In genomic region chr13:34675847-34676383, GRCm38 (mm10) we compare ENCODE assay signal across 14 mouse cellular contexts. TPM values are rescaled to one million over a fixed set of nuclear protein-coding genes. Genes with fewer than 3 reads are reported as not detected.
DNase-seq lines count a peak whose midpoint lies in the region; ATAC-seq and TF ChIP-seq lines count a peak whose summit lies in the region.
"Had no signal": no experiment of that assay in that cellular context is flagged by ENCODE, and none has a peak within 500 bp of the region (broad histone marks: within the 10 kb centered on the region; RNA-seq: fewer than 3 reads in every experiment).

No protein-coding gene starts in this region.

- 56% methylated on average over 7 of the region's 7 CpGs for WGBS in intestine, postnatal 0 days
- 56% methylated on average over 7 of the region's 7 CpGs for WGBS in intestine, embryonic 15.5 days
- WGBS in midbrain, embryonic 11.5 days, result 19% methylated on average over 7 of the region's 7 CpGs

- H3K9ac ChIP-seq in intestine, postnatal 0 days (ENCODE audit: low read depth, low read length), result no peak overlapping the region
- no peak overlapping the region for H3K9ac ChIP-seq in intestine, embryonic 15.5 days
- peak overlapping the region; percentile 14; the same call in 1 of the 2 replicates for H3K9ac ChIP-seq in midbrain, embryonic 11.5 days (ENCODE audit: low read length)

- H3K4me3 ChIP-seq in intestine, postnatal 0 days (ENCODE audit: low read depth, low read length), result no peak overlapping the region
- no peak overlapping the region for H3K4me3 ChIP-seq in intestine, embryonic 15.5 days (replicated peaks)
- no peak overlapping the region for H3K4me3 ChIP-seq in embryonic fibroblast, embryonic 13.5 days (ENCODE audit: insufficient read depth, low read length)
- H3K4me3 ChIP-seq in midbrain, embryonic 11.5 days (ENCODE audit: low read depth, low read length), result no peak overlapping the region
- H3K4me3 ChIP-seq: erythroblast, embryonic 14.5 days; megakaryocyte, embryonic 14.5 days had no signal

- TF ChIP-seq CTCF in intestine, postnatal 0 days (IDR thresholded peaks at IDR 0.05; ENCODE audit: low read depth), result no peak
- no peak for TF ChIP-seq CTCF in embryonic fibroblast, embryonic 13.5 days (IDR thresholded peaks at IDR 0.05; ENCODE audit: borderline replicate concordance, insufficient read depth, low read length)

- no peaks in the 10 kb centered on the region for H3K27me3 ChIP-seq in intestine, postnatal 0 days (replicated peaks; ENCODE audit: control insufficient read depth, insufficient read depth, low read length)
- no peaks in the 10 kb centered on the region for H3K27me3 ChIP-seq in intestine, embryonic 15.5 days (replicated peaks)
- H3K27me3 ChIP-seq in midbrain, embryonic 11.5 days (ENCODE audit: control insufficient read depth, insufficient read depth, low read length), result peaks cover 3% of the 10 kb centered on the region; the same call in 1 of the 2 replicates
- H3K27me3 ChIP-seq: CH12.LX had no signal

- H3K4me1 ChIP-seq in intestine, postnatal 0 days (replicated peaks; ENCODE audit: control insufficient read depth, insufficient read depth, low read length), result no peaks in the 10 kb centered on the region
- no peaks in the 10 kb centered on the region for H3K4me1 ChIP-seq in intestine, embryonic 15.5 days (replicated peaks)
- H3K4me1 ChIP-seq in embryonic fibroblast, embryonic 13.5 days (ENCODE audit: control insufficient read depth, insufficient read depth, low read length), result peaks cover 9% of the 10 kb centered on the region; the same call in 1 of the 2 replicates
- H3K4me1 ChIP-seq in midbrain, embryonic 11.5 days (ENCODE audit: control insufficient read depth, insufficient read depth, low read length), result peaks cover 16% of the 10 kb centered on the region

- intact Hi-C loops in gastrocnemius, postnatal 36 days (cut with DNase I), result no loop called here

- peak overlapping the region; percentile 29; the same call in 1 of the 2 replicates for H3K27ac ChIP-seq in intestine, postnatal 0 days (ENCODE audit: low read depth, low read length)
- H3K27ac ChIP-seq in intestine, embryonic 15.5 days, result no peak overlapping the region
- H3K27ac ChIP-seq in embryonic fibroblast, embryonic 13.5 days (ENCODE audit: insufficient read depth, low read length), result 0 out of 2 replicates have a peak overlapping the region, but pooled peaks have one; percentile 2
- peak overlapping the region; percentile 42 for H3K27ac ChIP-seq in midbrain, embryonic 11.5 days (ENCODE audit: low read depth, low read length)

- TF ChIP-seq POLR2A in embryonic fibroblast, embryonic 13.5 days (IDR thresholded peaks at IDR 0.05; ENCODE audit: low read depth, low read length), result no peak

- H3K9me3 ChIP-seq in intestine, postnatal 0 days (ENCODE audit: control insufficient read depth), result no peaks in the 10 kb centered on the region
- no peaks in the 10 kb centered on the region for H3K9me3 ChIP-seq in intestine, embryonic 15.5 days
- H3K9me3 ChIP-seq in midbrain, embryonic 11.5 days (ENCODE audit: control insufficient read depth, low read length), result no peaks in the 10 kb centered on the region
- H3K9me3 ChIP-seq: megakaryocyte, embryonic 14.5 days had no signal

- no peak for ATAC-seq in intestine, postnatal 0 days
- ATAC-seq in intestine, embryonic 15.5 days, result no peak
- ATAC-seq in midbrain, embryonic 11.5 days (ENCODE audit: low FRiP score), result peak; percentile 77

- H3K36me3 ChIP-seq in intestine, postnatal 0 days (ENCODE audit: control insufficient read depth, insufficient read depth), result no peaks in the 10 kb centered on the region
- H3K36me3 ChIP-seq in intestine, embryonic 15.5 days, result no peaks in the 10 kb centered on the region
- no peaks in the 10 kb centered on the region for H3K36me3 ChIP-seq in midbrain, embryonic 11.5 days (ENCODE audit: control insufficient read depth, insufficient read depth, low read length)

- peak; percentile 50 for DNase-seq in brain, adult 2 months (ENCODE audit: low read depth, low spot score)
- peak; percentile 90 for DNase-seq in midbrain, embryonic 11.5 days (ENCODE audit: low spot score, missing footprints)
- no peak for DNase-seq in thymus, adult 18-20 months
- DNase-seq in lung, postnatal 25 days (ENCODE audit: low spot score), result no peak
- DNase-seq in gastrocnemius, postnatal 36 days, result no peak
- DNase-seq: thymus, postnatal 4 days had no signal

- no peak overlapping the region for H3K4me2 ChIP-seq in intestine, postnatal 0 days (replicated peaks; ENCODE audit: low read depth)
- no peak overlapping the region for H3K4me2 ChIP-seq in intestine, embryonic 15.5 days (replicated peaks)
- H3K4me2 ChIP-seq in midbrain, embryonic 11.5 days, result peak overlapping the region; percentile 12; the same call in 1 of the 2 replicates
- H3K4me2 ChIP-seq: heart, embryonic 11.5 days; liver, embryonic 11.5 days had no signal

RNA-seq across cellular contexts. Expression of gene Pxdc1, which starts 22.6 kb away (rescaled TPM):
- polyA plus RNA-seq in intestine, postnatal 0 days (2015; fragmentation: Nextera tagmentation; extraction: Ambion mirVana), result 71.3 and 80.4 TPM in 2 replicates
- polyA plus RNA-seq in intestine, embryonic 15.5 days (2015; fragmentation: Nextera tagmentation; extraction: Ambion mirVana), result 16.5 and 18.9 TPM in 2 replicates
- 22.0 and 23.0 TPM in 2 replicates for polyA plus RNA-seq in embryonic fibroblast, embryonic 13.5 days (2011; ENCODE audit: insufficient read length, low read depth, missing spikeins)
- polyA plus RNA-seq in midbrain, embryonic 11.5 days (2014; fragmentation: Nextera tagmentation; extraction: Ambion mirVana), result 7.0 and 7.4 TPM in 2 replicates
- 1 to 10 TPM; 3.9 to 5.9 TPM for total RNA-seq in gastrocnemius, postnatal 36 days (2021)
- total RNA-seq: CH12.LX had no signal

RNA-seq across cellular contexts. Expression of gene Fam50b, which starts 58.7 kb away (rescaled TPM):
- polyA plus RNA-seq in intestine, postnatal 0 days (2015; fragmentation: Nextera tagmentation; extraction: Ambion mirVana), result 0.16 and 0.20 TPM in 2 replicates
- polyA plus RNA-seq in intestine, embryonic 15.5 days (2015; fragmentation: Nextera tagmentation; extraction: Ambion mirVana), result not detected in 2 replicates
- not detected in 2 replicates for polyA plus RNA-seq in embryonic fibroblast, embryonic 13.5 days (2011; ENCODE audit: insufficient read length, low read depth, missing spikeins)
- polyA plus RNA-seq in midbrain, embryonic 11.5 days (2014; fragmentation: Nextera tagmentation; extraction: Ambion mirVana), result not detected in 2 replicates
- total RNA-seq in gastrocnemius, postnatal 36 days (2021), result not detected
- polyA plus RNA-seq: erythroblast, embryonic 14.5 days; heart, embryonic 11.5 days; liver, embryonic 11.5 days had no signal

Comparison
In these comparisons a context has a peak if more than half of its experiments do, and no peak if none do; other contexts are left out.
1. DNase-seq: peak in brain, adult 2 months (single experiment) and midbrain, embryonic 11.5 days (single experiment); none in thymus, adult 18-20 months (0 of 2), lung, postnatal 25 days (single experiment) and gastrocnemius, postnatal 36 days (0 of 2).